Mouse (Mus musculus): ENCODE results near the gene Vmn1r178. TPM values are rescaled to one million over a fixed set of nuclear protein-coding genes. Genes with fewer than 3 reads are reported as not detected.

Gene Vmn1r178
- polyA plus RNA-seq (2014; fragmentation: Illumina TruSeq; extraction: RNeasy Lipid Tissue Mini Kit (QIAGEN cat#74804); ENCODE audit: low read depth, low replicate concordance): not detected

DNA sequence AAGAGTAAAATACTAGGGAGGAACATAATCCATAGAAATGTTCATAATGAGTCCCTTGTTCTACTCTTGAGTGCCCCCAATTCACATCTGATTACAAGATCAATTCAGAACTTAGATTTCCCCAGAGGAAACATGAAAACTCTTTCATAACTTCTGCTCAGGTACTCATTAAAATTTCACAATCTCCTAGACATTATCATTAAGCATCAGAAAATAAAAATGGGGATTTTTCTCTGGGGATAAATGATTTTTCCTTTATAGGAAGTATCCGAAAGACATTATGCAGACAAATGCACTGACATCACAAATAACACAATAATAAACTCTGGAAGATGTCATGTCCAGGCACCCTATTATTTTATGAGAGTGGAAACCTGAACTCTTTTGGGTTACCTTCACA is at the start of gene Vmn1r178:
TSS of gene Vmn1r178 (plus strand) at position 301 of the 400 bp plus-strand sequence.

DNA sequence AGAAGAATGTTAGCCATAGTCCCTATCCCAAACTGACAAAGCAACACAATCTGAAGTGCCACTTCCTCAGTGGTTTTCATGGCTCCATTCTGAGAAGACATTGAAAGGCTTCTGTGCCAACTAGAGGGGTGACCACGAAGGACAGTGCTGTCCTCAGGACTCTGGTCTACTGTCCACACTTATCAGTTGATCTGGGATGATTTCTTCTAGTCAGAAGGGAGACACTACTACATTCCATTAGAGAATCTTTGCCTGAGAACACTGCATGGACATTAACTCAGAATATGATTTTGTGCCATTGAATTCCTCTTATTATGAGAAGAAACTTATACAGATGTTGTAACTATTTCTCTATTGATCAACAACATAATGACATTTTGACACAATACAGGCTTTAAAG is 25.5 kb upstream of the Vmn1r178 start, which contains the start of gene Vmn1r177:
TSS of gene Vmn1r177 (minus strand) at position 101 of the 400 bp plus-strand sequence.

DNA sequence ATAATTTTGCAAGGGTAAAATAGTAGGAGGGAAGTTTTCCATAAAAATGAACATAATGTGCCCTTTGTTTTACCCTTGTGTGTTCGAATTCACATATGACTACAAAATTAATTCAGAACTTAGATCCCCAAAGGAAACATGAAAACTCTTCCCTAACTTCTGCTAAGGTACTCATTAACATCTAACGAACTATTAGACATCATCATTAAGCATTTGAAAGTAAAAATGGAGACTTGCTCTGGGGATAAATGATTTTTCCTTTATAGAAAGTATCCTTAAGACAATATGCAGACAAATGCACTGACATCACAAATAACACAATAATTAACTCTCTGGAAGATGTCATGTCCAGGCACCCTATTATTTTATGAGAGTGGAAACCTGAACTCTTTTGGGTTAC is 34.9 kb downstream of the Vmn1r178 start, which contains the start of gene Vmn1r179:
TSS of gene Vmn1r179 (plus strand) at position 301 of the 400 bp plus-strand sequence.

Other genes starting within 250 kb of the Vmn1r178 start
- gene Vmn1r172, start 233.7 kb upstream of the Vmn1r178 start, polyA plus RNA-seq (2014; fragmentation: Illumina TruSeq; extraction: RNeasy Lipid Tissue Mini Kit (QIAGEN cat#74804); ENCODE audit: low read depth, low replicate concordance): not detected
- not detected for gene Vmn1r173, start 191.3 kb upstream of the Vmn1r178 start, polyA plus RNA-seq (2014; fragmentation: Illumina TruSeq; extraction: RNeasy Lipid Tissue Mini Kit (QIAGEN cat#74804); ENCODE audit: low read depth, low replicate concordance)
- gene Vmn1r174, start 139.7 kb upstream of the Vmn1r178 start, polyA plus RNA-seq (2014; fragmentation: Illumina TruSeq; extraction: RNeasy Lipid Tissue Mini Kit (QIAGEN cat#74804); ENCODE audit: low read depth, low replicate concordance): not detected
- not detected for gene Vmn1r175, start 81.4 kb upstream of the Vmn1r178 start, polyA plus RNA-seq (2014; fragmentation: Illumina TruSeq; extraction: RNeasy Lipid Tissue Mini Kit (QIAGEN cat#74804); ENCODE audit: low read depth, low replicate concordance)
- gene Vmn1r176, start 54.6 kb upstream of the Vmn1r178 start, polyA plus RNA-seq (2014; fragmentation: Illumina TruSeq; extraction: RNeasy Lipid Tissue Mini Kit (QIAGEN cat#74804); ENCODE audit: low read depth, low replicate concordance): not detected
- gene Vmn1r177, start 25.6 kb upstream of the Vmn1r178 start, polyA plus RNA-seq (2014; fragmentation: Illumina TruSeq; extraction: RNeasy Lipid Tissue Mini Kit (QIAGEN cat#74804); ENCODE audit: low read depth, low replicate concordance): not detected
- gene Vmn1r179, start 35.0 kb downstream of the Vmn1r178 start, polyA plus RNA-seq (2014; fragmentation: Illumina TruSeq; extraction: RNeasy Lipid Tissue Mini Kit (QIAGEN cat#74804); ENCODE audit: low read depth, low replicate concordance): not detected
- not detected for gene Vmn1r180, start 58.6 kb downstream of the Vmn1r178 start, polyA plus RNA-seq (2014; fragmentation: Illumina TruSeq; extraction: RNeasy Lipid Tissue Mini Kit (QIAGEN cat#74804); ENCODE audit: low read depth, low replicate concordance)
- not detected for gene Vmn1r181, start 82.6 kb downstream of the Vmn1r178 start, polyA plus RNA-seq (2014; fragmentation: Illumina TruSeq; extraction: RNeasy Lipid Tissue Mini Kit (QIAGEN cat#74804); ENCODE audit: low read depth, low replicate concordance)
- gene V1rd19, start 109.7 kb downstream of the Vmn1r178 start, polyA plus RNA-seq (2014; fragmentation: Illumina TruSeq; extraction: RNeasy Lipid Tissue Mini Kit (QIAGEN cat#74804); ENCODE audit: low read depth, low replicate concordance): not detected
- gene Vmn1r183, start 161.2 kb downstream of the Vmn1r178 start, polyA plus RNA-seq (2014; fragmentation: Illumina TruSeq; extraction: RNeasy Lipid Tissue Mini Kit (QIAGEN cat#74804); ENCODE audit: low read depth, low replicate concordance): not detected
- 15.8 TPM for gene Zfp180, start 189.9 kb downstream of the Vmn1r178 start, polyA plus RNA-seq (2014; fragmentation: Illumina TruSeq; extraction: RNeasy Lipid Tissue Mini Kit (QIAGEN cat#74804); ENCODE audit: low read depth, low replicate concordance)
- gene Zfp112, start 220.3 kb downstream of the Vmn1r178 start, polyA plus RNA-seq (2014; fragmentation: Illumina TruSeq; extraction: RNeasy Lipid Tissue Mini Kit (QIAGEN cat#74804); ENCODE audit: low read depth, low replicate concordance): 4.6 TPM
- gene Zfp235, start 242.2 kb downstream of the Vmn1r178 start, polyA plus RNA-seq (2014; fragmentation: Illumina TruSeq; extraction: RNeasy Lipid Tissue Mini Kit (QIAGEN cat#74804); ENCODE audit: low read depth, low replicate concordance): 4.2 TPM